Mouse (Mus musculus) embryonic fibroblast, embryonic 13.5 days (primary cell): ENCODE measurements around the gene Pkp3.

Source experiments
- CTCF ChIP-seq: IDR thresholded peaks from 2 replicates; pipeline ENCODE4 v1.5.1; 2011; ENCODE audit warnings: mild to moderate bottlenecking, control low read depth, low read length, moderate library complexity, borderline replicate concordance; ENCODE audit not compliant: insufficient read depth
- POLR2A ChIP-seq: IDR thresholded peaks from 2 replicates; pipeline ENCODE4 v1.6.1; 2011; ENCODE audit warnings: low read depth, mild to moderate bottlenecking, control low read depth, low read length, moderate library complexity

- TF ChIP-seq CTCF (no peak), POLR2A (no peak)
Measured at GRCm38 (mm10) chr7:141077841-141078240, at the start of gene Pkp3.
